Mouse (Mus musculus): ENCODE results near the gene Dio1. TPM values are rescaled to one million over a fixed set of nuclear protein-coding genes. Genes with fewer than 3 reads are reported as not detected.

The Dio1 gene
- total and polyA plus RNA-seq, 3 experiments: 0.13 TPM; not detected in 2

GRCm38 (mm10) chr4:107247110-107247509, 59.9 kb downstream of the Dio1 start:
- Histone ChIP-seq H3K27ac (ENCODE audit: control insufficient read depth, low read depth, low read length) (no peak overlapping the region), H3K4me3 (ENCODE audit: control insufficient read depth in 1 of 2, insufficient read depth in 1 of 2, low read depth in 2 of 2, low read length in 2 of 2) (no peak overlapping the region), H3K9ac (ENCODE audit: control insufficient read depth, low read depth, low read length, poor library complexity, severe bottlenecking) (no peak overlapping the region), H3K27me3 (ENCODE audit: control insufficient read depth in 1 of 2, insufficient read depth in 2 of 2, low read length in 2 of 2) (no peaks in the 10 kb centered on the region), H3K9me3 (replicated peaks; ENCODE audit: insufficient read depth, low read length) (no peaks in the 10 kb centered on the region), H3K79me2 (ENCODE audit: control insufficient read depth, insufficient read depth, low read length, poor library complexity) (peaks cover 2% of the 10 kb centered on the region; the same call in 1 of the 2 replicates), H3K36me3 (ENCODE audit: control insufficient read depth in 1 of 2, insufficient read depth in 2 of 2, low read length in 2 of 2) (peaks cover 10 to 11% of the 10 kb centered on the region in 2 experiments), H3K4me1 (ENCODE audit: control insufficient read depth in 1 of 2, insufficient read depth in 2 of 2, low read length in 2 of 2) (peaks cover 5 to 17% of the 10 kb centered on the region in 2 experiments)
- no peak for TF ChIP-seq JUND (IDR thresholded peaks at IDR 0.05; ENCODE audit: low read depth, low read length)
- no peak for DNase-seq (ENCODE audit: low read depth, low spot score)

DNA sequence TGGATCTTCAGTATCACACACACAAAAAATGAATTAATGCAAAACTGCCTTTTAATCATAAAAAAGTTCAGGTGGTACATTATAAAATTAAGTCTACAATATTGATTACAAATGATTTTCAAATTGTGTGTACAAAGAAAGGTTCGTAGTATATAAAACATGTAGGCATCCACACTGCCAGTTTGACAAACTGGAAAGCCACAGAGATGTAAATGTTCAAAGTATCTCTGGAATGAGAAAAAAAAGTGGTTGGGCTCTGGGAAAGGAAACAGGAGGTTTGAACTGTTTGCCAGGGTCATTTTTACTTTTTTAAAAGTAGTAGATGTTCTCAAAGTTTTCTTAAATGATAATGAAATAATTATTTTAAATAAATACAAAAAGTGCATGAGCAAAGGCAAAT, 60.9 kb downstream of the Dio1 start:
- H3K9ac ChIP-seq (ENCODE audit: control insufficient read depth, low read depth, low read length, poor library complexity, severe bottlenecking): no peak overlapping the region

GRCm38 (mm10) chr4:107245368-107245767, 61.6 kb downstream of the Dio1 start:
- Histone ChIP-seq H3K36me3 (ENCODE audit: control insufficient read depth in 1 of 2, insufficient read depth in 2 of 2, low read length in 2 of 2) (peaks cover 4 to 12% of the 10 kb centered on the region in 2 experiments), H3K4me1 (ENCODE audit: control insufficient read depth in 1 of 2, insufficient read depth in 2 of 2, low read length in 2 of 2) (peaks cover 0 to 10% of the 10 kb centered on the region in 2 experiments), H3K79me2 (ENCODE audit: control insufficient read depth, insufficient read depth, low read length, poor library complexity) (peaks cover 2% of the 10 kb centered on the region; the same call in 1 of the 2 replicates), H3K27me3 (ENCODE audit: control insufficient read depth in 1 of 2, insufficient read depth in 2 of 2, low read length in 2 of 2) (no peaks in the 10 kb centered on the region), H3K4me3 (ENCODE audit: control insufficient read depth in 1 of 2, insufficient read depth in 1 of 2, low read depth in 2 of 2, low read length in 2 of 2) (no peak overlapping the region), H3K27ac (ENCODE audit: control insufficient read depth, low read depth, low read length) (no peak overlapping the region), H3K9me3 (replicated peaks; ENCODE audit: insufficient read depth, low read length) (no peaks in the 10 kb centered on the region), H3K9ac (ENCODE audit: control insufficient read depth, low read depth, low read length, poor library complexity, severe bottlenecking) (no peak overlapping the region)
- DNase-seq (ENCODE audit: low read depth, low spot score): peak; percentile 21
- TF ChIP-seq USF1 (IDR thresholded peaks at IDR 0.05; ENCODE audit: low read depth, low read length) (no peak), GABPA (IDR thresholded peaks at IDR 0.05; ENCODE audit: low read depth, low read length) (no peak), MAZ (IDR thresholded peaks at IDR 0.05; ENCODE audit: low read depth, low read length) (no peak), NRF1 (IDR thresholded peaks at IDR 0.05; ENCODE audit: insufficient read depth, low read depth, low read length, poor library complexity, severe bottlenecking) (no peak), TCF12 (IDR thresholded peaks at IDR 0.05; ENCODE audit: low read depth, low read length) (no peak), ELF1 (IDR thresholded peaks at IDR 0.05; ENCODE audit: low read depth, low read length) (no peak), ZNF384 (IDR thresholded peaks at IDR 0.05; ENCODE audit: low read depth, low read length) (no peak), POLR2AphosphoS2 (IDR thresholded peaks at IDR 0.05; ENCODE audit: low read length) (no peak), TBP (IDR thresholded peaks at IDR 0.05; ENCODE audit: low read depth, low read length) (no peak), MYC (IDR thresholded peaks at IDR 0.05; ENCODE audit: low read depth, low read length) (no peak), NELFE (IDR thresholded peaks at IDR 0.05; ENCODE audit: low read depth, low read length) (no peak), RCOR1 (IDR thresholded peaks at IDR 0.05; ENCODE audit: low read depth, low read length) (no peak), ZMIZ1 (IDR thresholded peaks at IDR 0.05; ENCODE audit: low read depth, low read length) (no peak), GATA1 (IDR thresholded peaks at IDR 0.05; ENCODE audit: low read depth, low read length) (no peak), ZC3H11A (IDR thresholded peaks at IDR 0.05; ENCODE audit: low read depth, low read length) (no peak), HCFC1 (IDR thresholded peaks at IDR 0.05; ENCODE audit: low read depth, low read length) (no peak), JUND (IDR thresholded peaks at IDR 0.05; ENCODE audit: low read depth, low read length) (no peak)

More for the DNA sequence above, 60.9 kb downstream of the Dio1 start:
- TF ChIP-seq CHD2 (IDR thresholded peaks at IDR 0.05; ENCODE audit: low read length): no peak
- TF ChIP-seq ZMIZ1 (IDR thresholded peaks at IDR 0.05; ENCODE audit: low read depth, low read length): no peak
- no peak for TF ChIP-seq MEF2A (IDR thresholded peaks at IDR 0.05; ENCODE audit: extremely low read depth, insufficient replicate concordance, low read depth, low read length, poor library complexity, severe bottlenecking)
- TF ChIP-seq ZC3H11A (IDR thresholded peaks at IDR 0.05; ENCODE audit: low read depth, low read length): no peak
- TF ChIP-seq CTCF (IDR thresholded peaks at IDR 0.05 in 2 of 3, conservative IDR thresholded peaks at IDR 0.05 in 1 of 3; ENCODE audit: control insufficient read depth in 1 of 3, insufficient read depth in 1 of 3, low read depth in 2 of 3, low read length in 3 of 3, poor library complexity in 1 of 3, severe bottlenecking in 1 of 3): no peak
- TF ChIP-seq ELF1 (IDR thresholded peaks at IDR 0.05; ENCODE audit: low read depth, low read length): no peak
- no peak for TF ChIP-seq MAZ (IDR thresholded peaks at IDR 0.05; ENCODE audit: low read depth, low read length)
- TF ChIP-seq E2F4 (IDR thresholded peaks at IDR 0.05; ENCODE audit: borderline replicate concordance, low read depth, low read length): no peak
- no peak for TF ChIP-seq SMC3 (IDR thresholded peaks at IDR 0.05; ENCODE audit: low read depth, low read length)
- no peak for TF ChIP-seq MXI1 (IDR thresholded peaks at IDR 0.05; ENCODE audit: low read depth, low read length)
- TF ChIP-seq ZKSCAN1 (IDR thresholded peaks at IDR 0.05; ENCODE audit: low read depth, low read length): no peak
- TF ChIP-seq USF1 (IDR thresholded peaks at IDR 0.05; ENCODE audit: low read depth, low read length): no peak
- no peak for TF ChIP-seq JUND (IDR thresholded peaks at IDR 0.05; ENCODE audit: low read depth, low read length)
- no peak for TF ChIP-seq MAFK (IDR thresholded peaks at IDR 0.05; ENCODE audit: borderline replicate concordance, low read depth, low read length)
- no peak for TF ChIP-seq EP300 (IDR thresholded peaks at IDR 0.05; ENCODE audit: low read depth in 1 of 2, low read length in 2 of 2)
- TF ChIP-seq CHD1 (IDR thresholded peaks at IDR 0.05; ENCODE audit: low read depth, low read length): no peak
- no peak for TF ChIP-seq UBTF (IDR thresholded peaks at IDR 0.05; ENCODE audit: borderline replicate concordance, insufficient read depth, low read depth, low read length)
- no peak for TF ChIP-seq KAT2A (conservative IDR thresholded peaks at IDR 0.05; ENCODE audit: low read depth, low read length)
- peaks cover 2% of the 10 kb centered on the region; the same call in 1 of the 2 replicates for H3K79me2 ChIP-seq (ENCODE audit: control insufficient read depth, insufficient read depth, low read length, poor library complexity)
- H3K9me3 ChIP-seq (replicated peaks; ENCODE audit: insufficient read depth, low read length): no peaks in the 10 kb centered on the region
- no peaks in the 10 kb centered on the region for H3K27me3 ChIP-seq (ENCODE audit: control insufficient read depth in 1 of 2, insufficient read depth in 2 of 2, low read length in 2 of 2)
- H3K4me3 ChIP-seq (ENCODE audit: control insufficient read depth in 1 of 2, insufficient read depth in 1 of 2, low read depth in 2 of 2, low read length in 2 of 2): no peak overlapping the region
- H3K36me3 ChIP-seq (ENCODE audit: control insufficient read depth in 1 of 2, insufficient read depth in 2 of 2, low read length in 2 of 2): peaks cover 4 to 12% of the 10 kb centered on the region in 2 experiments
- H3K4me1 ChIP-seq (ENCODE audit: control insufficient read depth in 1 of 2, insufficient read depth in 2 of 2, low read length in 2 of 2): peaks cover 2 to 11% of the 10 kb centered on the region in 2 experiments
- H3K27ac ChIP-seq (ENCODE audit: control insufficient read depth, low read depth, low read length): no peak overlapping the region
- DNase-seq (ENCODE audit: low read depth, low spot score): no peak

Measured in MEL (cell line).